Mouse (Mus musculus) hematopoietic stem cell, adult 5-6 weeks (primary cell): ENCODE data around the gene Phykpl. TPM values are rescaled to one million over a fixed set of nuclear protein-coding genes. Genes with fewer than 3 reads are reported as not detected.
"Not testable (repeated sequence)": the region's sequence is repeated elsewhere in the genome, so short reads cannot be mapped to it uniquely, and the experiment has no call there.

Experiments
- ATAC-seq, 2 experiments: fragments of 125-278 bp in 1 of 2; replicated peaks in 1 of 2; 2 replicates each; pipeline ENCODE4 v1.8.0; 2016 to 2017; ENCODE audit warnings: inconsistent platforms in 2 of 2, mild to moderate bottlenecking in 2 of 2, moderate number of reproducible peaks in 2 of 2, low read depth in 1 of 2, moderate TSS enrichment in 1 of 2; ENCODE audit not compliant: low FRiP score in 2 of 2, poor library complexity in 2 of 2, severe bottlenecking in 2 of 2, insufficient read depth in 1 of 2, low TSS enrichment in 1 of 2
- total RNA-seq: library from RNA; stranded (forward); fragments of 172-1452, 232-1000 nt; gene quantifications from 2 replicates; pipeline ENCODE4 v1.2.3, GENCODE M21; 2017

Gene Phykpl
- total RNA-seq, 1 experiment from 2014 or later: 13.7 TPM

GRCm38 (mm10) chr11:51629651-51630314, 45.2 kb downstream of the Phykpl start:
- ATAC-seq: no peak

GRCm38 (mm10) chr11:51632130-51632753, 47.7 kb downstream of the Phykpl start:
- peak; percentile 15 to 22; a peak in 2 of 4 replicates for ATAC-seq

- ATAC-seq: not testable (repeated sequence)
Measured at GRCm38 (mm10) chr11:51633200-51633599, 48.6 kb downstream of the Phykpl start.

GRCm38 (mm10) chr11:51633721-51634120, 49.2 kb downstream of the Phykpl start:
- no peak for ATAC-seq

GRCm38 (mm10) chr11:51635127-51635524, 50.6 kb downstream of the Phykpl start:
- ATAC-seq: no peak

GRCm38 (mm10) chr11:51635525-51636322, 51.2 kb downstream of the Phykpl start, which contains the start of gene Rmnd5b:
TSS of gene Rmnd5b (minus strand) at chr11:51635896.
- ATAC-seq: peak; percentile 13 to 47; a peak in 3 of 4 replicates

- ATAC-seq: peak; percentile 25 to 38; a peak in 3 of 4 replicates
Measured at GRCm38 (mm10) chr11:51636323-51636684, 51.7 kb downstream of the Phykpl start.

- ATAC-seq: peak; percentile 86 to 87
Measured at GRCm38 (mm10) chr11:51637971-51638414, 53.4 kb downstream of the Phykpl start.

GRCm38 (mm10) chr11:51638497-51638896, 53.9 kb downstream of the Phykpl start:
- ATAC-seq: no peak

- no peak for ATAC-seq
Measured at GRCm38 (mm10) chr11:51640748-51641147, 56.2 kb downstream of the Phykpl start.

GRCm38 (mm10) chr11:51643202-51643601, 58.6 kb downstream of the Phykpl start:
- ATAC-seq: no peak

- peak; percentile 29 to 38; a peak in 1 of 4 replicates for ATAC-seq
Measured at GRCm38 (mm10) chr11:51643761-51644160, 59.2 kb downstream of the Phykpl start.

GRCm38 (mm10) chr11:51644217-51644616, 59.7 kb downstream of the Phykpl start:
- peak; percentile 88 to 90 for ATAC-seq

GRCm38 (mm10) chr11:51645293-51645692, 60.7 kb downstream of the Phykpl start:
- no peak for ATAC-seq

- no peak for ATAC-seq
Measured at GRCm38 (mm10) chr11:51646245-51646644, 61.7 kb downstream of the Phykpl start.

GRCm38 (mm10) chr11:51646751-51647667, 62.5 kb downstream of the Phykpl start:
- ATAC-seq: no peak; a peak in 1 of 4 replicates

- no peak for ATAC-seq
Measured at GRCm38 (mm10) chr11:51648566-51648965, 64.0 kb downstream of the Phykpl start.
